Mouse (Mus musculus): ENCODE measurements around the gene Rps26.

- no peak for TF ChIP-seq POLR2A (IDR thresholded peaks at IDR 0.05; ENCODE audit: borderline replicate concordance, extremely low read depth, insufficient read depth, insufficient read length, poor library complexity, severe bottlenecking)
- TF ChIP-seq CTCF (IDR thresholded peaks at IDR 0.05; ENCODE audit: borderline replicate concordance, extremely low read depth, insufficient read depth, insufficient read length), result no peak
Observed at GRCm38 (mm10) chr10:128620241-128620640, 6.3 kb downstream of the Rps26 start.
